Mouse (Mus musculus) gastrocnemius, postnatal 14 days (tissue): ENCODE data around the gene Plac9a. TPM values are rescaled to one million over a fixed set of nuclear protein-coding genes. Genes with fewer than 3 reads are reported as not detected.

Experiments used
- DNase-seq: peaks from one replicate; pipeline ENCODE4 v3.0.0; 2021; ENCODE audit warnings: mixed read lengths
- intact Hi-C: fragments of 180-260 bp; cut with DNase I; formaldehyde crosslinking; loops from one replicate; pipeline ENCODE4 v1.15.1; 2025; ENCODE audit warnings: low total_unique reads
- total RNA-seq, 2 experiments: library from RNA; stranded (reverse); gene quantifications; 2 replicates each; pipeline ENCODE4 v1.2.3; 2021

Plac9a gene
- total RNA-seq, 2 experiments from 2014 or later, result 2.9 to 3.6 TPM

DNA sequence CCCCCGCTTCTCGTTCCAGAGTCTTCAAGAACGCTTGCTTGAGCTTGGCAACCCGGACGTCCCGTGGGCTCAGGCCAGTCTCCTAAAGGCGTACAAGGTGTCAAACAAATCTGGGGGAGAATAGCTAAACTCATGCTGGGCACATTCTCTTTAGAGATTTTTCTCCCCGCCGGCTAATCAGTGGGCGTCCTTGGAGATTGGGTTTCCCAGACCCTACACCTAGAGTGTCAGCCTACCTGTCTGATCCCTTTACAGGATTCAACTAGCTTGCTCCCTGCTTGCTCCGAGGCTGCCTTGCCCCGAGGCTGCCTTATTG lies 60.3 kb downstream of the Plac9a start:
- DNase-seq, result no peak
- intact Hi-C loops, result no loop called here

DNA sequence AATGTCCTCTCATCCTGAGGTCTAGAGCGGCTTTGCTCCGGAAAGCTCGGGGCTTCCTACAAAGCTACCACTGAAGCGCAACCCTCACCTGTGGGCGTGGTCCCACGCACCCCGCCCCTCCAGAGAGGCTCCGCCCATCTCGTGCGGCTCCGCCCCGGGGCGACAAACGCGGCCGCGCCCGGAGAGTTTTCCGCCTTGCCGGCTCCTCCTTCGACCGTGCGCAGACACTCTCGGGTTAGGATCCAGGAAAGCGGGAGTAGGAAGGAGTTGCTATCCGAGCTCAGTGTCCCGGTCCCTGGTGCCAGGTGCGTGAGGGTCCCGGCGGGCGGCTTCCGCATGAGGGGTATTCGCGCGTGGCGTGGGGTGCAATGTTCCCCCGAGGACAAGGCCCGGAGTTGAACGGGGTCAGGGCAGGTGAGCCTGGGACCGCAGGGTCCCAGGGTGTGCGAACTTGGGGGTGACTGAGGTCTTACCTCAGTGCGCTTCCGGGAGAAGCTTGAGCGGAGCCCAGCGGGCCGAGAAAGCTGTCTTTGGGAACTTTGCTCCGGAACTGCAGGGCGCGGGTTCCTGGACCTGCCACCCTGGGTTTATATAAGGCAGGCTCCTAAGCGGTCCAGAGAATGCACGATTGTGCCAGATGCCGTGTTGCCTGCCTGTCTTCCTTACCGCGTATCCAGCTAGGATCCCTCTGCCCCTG lies 60.8 kb downstream of the Plac9a start, which contains the start of gene Anxa11:
Anxa11 (plus strand) TSS at position 166 of the 697 bp plus-strand sequence.
- peak; percentile 86 for DNase-seq
- intact Hi-C loops, result no loop called here

- intact Hi-C loops, result no loop called here
- no peak for DNase-seq
Measured at GRCm38 (mm10) chr14:25841579-25841978, 61.3 kb downstream of the Plac9a start.

DNA sequence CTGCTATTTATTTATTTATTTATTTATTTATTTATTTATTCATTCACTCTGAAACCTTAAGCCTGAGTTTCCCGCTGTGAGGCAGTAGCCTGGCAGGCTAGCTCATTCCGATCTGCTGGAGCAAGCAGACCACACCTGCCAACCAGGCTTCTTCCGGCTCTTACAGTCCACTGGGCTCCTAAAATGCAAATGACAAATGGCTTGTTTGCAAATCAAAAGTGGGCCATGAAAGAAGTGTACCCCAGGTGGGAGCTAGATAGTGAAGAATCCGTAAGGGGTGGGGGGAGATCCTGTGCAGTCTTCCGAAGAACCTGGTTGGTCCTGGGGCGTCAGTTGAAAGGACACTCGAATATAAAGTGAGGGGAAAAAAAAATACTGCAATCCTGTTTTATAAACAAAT lies 61.9 kb downstream of the Plac9a start:
- intact Hi-C loops, result no loop called here
- no peak for DNase-seq

- no peak for DNase-seq
- intact Hi-C loops, result no loop called here
Measured at GRCm38 (mm10) chr14:25839791-25840190, 63.1 kb downstream of the Plac9a start.

- intact Hi-C loops, result no loop called here
- DNase-seq, result no peak
Measured at GRCm38 (mm10) chr14:25838411-25838810, 64.5 kb downstream of the Plac9a start.

Other genes with a start within 250 kb of the Plac9a start
- gene Ppif, start 208.9 kb downstream of the Plac9a start, total RNA-seq, result 10 to 100 TPM; 40.9 to 51.4 TPM
- gene Zcchc24, start 134.1 kb downstream of the Plac9a start, total RNA-seq, result 10 to 100 TPM; 45.2 to 45.5 TPM
- gene Anxa11, start 60.9 kb downstream of the Plac9a start, total RNA-seq, result 10 to 100 TPM; 83.7 to 85.1 TPM
- gene Tmem254a, start 24.6 kb upstream of the Plac9a start, total RNA-seq, result 1 to 10 TPM; 1.3 to 1.7 TPM
- gene Cphx1, start 35.2 kb upstream of the Plac9a start, total RNA-seq, result under 1 TPM in 1 of 2 experiments, not detected in 1; 0.16 TPM
- under 1 TPM; 0.43 to 0.80 TPM for gene Duxbl1, start 75.5 kb upstream of the Plac9a start, total RNA-seq
- 10 to 100 TPM in 1 of 2 experiments, 1 to 10 TPM in 1; 7.5 to 11.7 TPM for gene Gm9780, start 139.6 kb upstream of the Plac9a start, total RNA-seq
- 10 to 100 TPM; 10.5 to 12.4 TPM for gene Tmem254c, start 164.3 kb upstream of the Plac9a start, total RNA-seq
- gene Cphx2, start 178.4 kb upstream of the Plac9a start, total RNA-seq, result not detected
- gene Cphx3, start 179.2 kb upstream of the Plac9a start, total RNA-seq, result not detected
- under 1 TPM in 1 of 2 experiments, not detected in 1; 0.84 TPM for gene Duxbl2, start 215.2 kb upstream of the Plac9a start, total RNA-seq